Mouse (Mus musculus): ENCODE results near the gene Slc25a30. TPM values are rescaled to one million over a fixed set of nuclear protein-coding genes. Genes with fewer than 3 reads are reported as not detected.
A peak's percentile ranks its signal among the peaks of the same experiment; 100 is the strongest.

Slc25a30 gene
- total and polyA plus RNA-seq, 3 experiments = 20.3 to 24.0 TPM; not detected in 1

GRCm38 (mm10) chr14:75786868-75787793 lies at the start of gene Slc25a30 (continued):
- TF ChIP-seq POLR2AphosphoS5 (IDR thresholded peaks at IDR 0.05; ENCODE audit: borderline replicate concordance, low read depth, low read length) = peak; percentile 42; the same call in 1 of the 2 replicates
- TF ChIP-seq MAX (IDR thresholded peaks at IDR 0.05; ENCODE audit: low read length) = peak; percentile 45; the same call in 1 of the 2 replicates

- TF ChIP-seq CHD2 (IDR thresholded peaks at IDR 0.05; ENCODE audit: low read length) = no peak
- TF ChIP-seq ZNF384 (IDR thresholded peaks at IDR 0.05; ENCODE audit: low read depth, low read length) = 0 out of 2 replicates have a peak, but pooled peaks have one; percentile 20
- no peak for TF ChIP-seq POLR2AphosphoS5 (IDR thresholded peaks at IDR 0.05; ENCODE audit: borderline replicate concordance, low read depth, low read length)
- TF ChIP-seq TAL1 (IDR thresholded peaks at IDR 0.05; ENCODE audit: low read length) = no peak
- TF ChIP-seq SMC3 (IDR thresholded peaks at IDR 0.05; ENCODE audit: low read depth, low read length) = no peak
- 0 out of 2 replicates have a peak, but pooled peaks have one; percentile 22 for TF ChIP-seq JUND (IDR thresholded peaks at IDR 0.05; ENCODE audit: low read depth, low read length)
- TF ChIP-seq RCOR1 (IDR thresholded peaks at IDR 0.05; ENCODE audit: low read depth, low read length) = no peak
- no peak for TF ChIP-seq MYB (IDR thresholded peaks at IDR 0.05; ENCODE audit: low read depth, low read length)
- TF ChIP-seq MXI1 (IDR thresholded peaks at IDR 0.05; ENCODE audit: low read depth, low read length) = no peak
- TF ChIP-seq POLR2A (IDR thresholded peaks at IDR 0.05; ENCODE audit: control insufficient read depth in 1 of 2, insufficient read depth in 1 of 2, low read depth in 1 of 2, low read length in 2 of 2, poor library complexity in 1 of 2) = no peak
- TF ChIP-seq NELFE (IDR thresholded peaks at IDR 0.05; ENCODE audit: low read depth, low read length) = no peak
- TF ChIP-seq USF2 (IDR thresholded peaks at IDR 0.05; ENCODE audit: borderline replicate concordance in 1 of 2, insufficient read depth in 1 of 2, low read depth in 1 of 2, low read length in 2 of 2) = no peak
- peak; percentile 31 to 57; a peak in 2 of 4 replicates for TF ChIP-seq EP300 (IDR thresholded peaks at IDR 0.05; ENCODE audit: low read depth in 1 of 2, low read length in 2 of 2)
- Histone ChIP-seq H3K36me3 (ENCODE audit: control insufficient read depth in 1 of 2, insufficient read depth in 2 of 2, low read length in 2 of 2) (peaks cover 0 to 30% of the 10 kb centered on the region in 2 experiments; a peak in 2 of 4 replicates), H3K9me3 (replicated peaks; ENCODE audit: insufficient read depth, low read length) (no peaks in the 10 kb centered on the region), H3K79me2 (ENCODE audit: control insufficient read depth, insufficient read depth, low read length, poor library complexity) (no peaks in the 10 kb centered on the region; the same call in 1 of the 2 replicates), H3K4me3 (ENCODE audit: control insufficient read depth in 1 of 2, insufficient read depth in 1 of 2, low read depth in 2 of 2, low read length in 2 of 2) (no peak overlapping the region), H3K27ac (ENCODE audit: control insufficient read depth, low read depth, low read length) (peak overlapping the region; percentile 8), H3K27me3 (ENCODE audit: control insufficient read depth in 1 of 2, insufficient read depth in 2 of 2, low read length in 2 of 2) (no peaks in the 10 kb centered on the region), H3K9ac (ENCODE audit: control insufficient read depth, low read depth, low read length, poor library complexity, severe bottlenecking) (no peak overlapping the region), H3K4me1 (ENCODE audit: control insufficient read depth in 1 of 2, insufficient read depth in 2 of 2, low read length in 2 of 2) (peaks cover 6 to 31% of the 10 kb centered on the region in 2 experiments)
- peak; percentile 51 for DNase-seq (ENCODE audit: low read depth, low spot score)
These were observed 49.7 kb upstream of the Slc25a30 start for GRCm38 (mm10) chr14:75836579-75836978.

DNA sequence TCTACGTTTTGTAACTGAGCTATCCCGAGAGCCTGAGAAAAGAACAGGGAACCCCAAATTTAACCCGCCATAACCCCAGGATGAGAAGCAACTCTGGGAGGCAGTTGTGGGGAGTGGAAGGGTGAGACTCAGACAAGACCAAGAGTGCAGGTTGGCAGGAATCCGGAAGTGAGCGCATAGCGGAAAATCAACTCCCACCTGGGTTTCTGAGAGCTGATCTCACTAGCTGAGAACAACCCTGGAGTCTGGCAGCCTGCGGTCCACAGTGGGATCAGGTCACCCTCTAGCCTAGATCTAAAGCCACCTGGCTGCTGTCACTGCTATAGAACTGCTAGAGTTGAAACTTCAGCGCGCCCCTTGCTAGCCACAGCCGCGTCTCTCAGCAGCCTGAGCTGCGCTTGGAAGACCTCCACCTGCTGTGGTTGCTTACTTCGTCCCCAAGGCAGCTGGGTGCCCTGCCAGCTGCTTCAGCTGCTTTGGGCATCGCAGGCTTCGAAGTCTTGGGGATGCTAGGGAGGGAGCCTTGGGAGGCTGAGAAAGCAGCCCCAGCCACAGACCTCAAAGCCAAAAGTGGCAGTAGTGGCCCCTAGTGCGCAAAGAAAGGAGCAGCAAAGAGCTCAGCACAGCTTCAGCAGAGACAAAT lies 48.0 kb upstream of the Slc25a30 start:
- no peaks in the 10 kb centered on the region; the same call in 1 of the 2 replicates for H3K79me2 ChIP-seq (ENCODE audit: control insufficient read depth, insufficient read depth, low read length, poor library complexity)
- peak; percentile 86 for DNase-seq (ENCODE audit: low read depth, low spot score)
- peaks cover 6 to 31% of the 10 kb centered on the region in 2 experiments for H3K4me1 ChIP-seq (ENCODE audit: control insufficient read depth in 1 of 2, insufficient read depth in 2 of 2, low read length in 2 of 2)
- peak overlapping the region; percentile 83 for H3K9ac ChIP-seq (ENCODE audit: control insufficient read depth, low read depth, low read length, poor library complexity, severe bottlenecking)
- peaks cover 0 to 32% of the 10 kb centered on the region in 2 experiments; a peak in 2 of 4 replicates for H3K36me3 ChIP-seq (ENCODE audit: control insufficient read depth in 1 of 2, insufficient read depth in 2 of 2, low read length in 2 of 2)
- peak overlapping the region; percentile 91 for H3K27ac ChIP-seq (ENCODE audit: control insufficient read depth, low read depth, low read length)
- peak overlapping the region; percentile 57 to 66 for H3K4me3 ChIP-seq (ENCODE audit: control insufficient read depth in 1 of 2, insufficient read depth in 1 of 2, low read depth in 2 of 2, low read length in 2 of 2)
- no peaks in the 10 kb centered on the region for H3K9me3 ChIP-seq (replicated peaks; ENCODE audit: insufficient read depth, low read length)
- no peaks in the 10 kb centered on the region for H3K27me3 ChIP-seq (ENCODE audit: control insufficient read depth in 1 of 2, insufficient read depth in 2 of 2, low read length in 2 of 2)
- TF ChIP-seq POLR2A (IDR thresholded peaks at IDR 0.05; ENCODE audit: control insufficient read depth in 1 of 2, insufficient read depth in 1 of 2, low read depth in 1 of 2, low read length in 2 of 2, poor library complexity in 1 of 2) (peak; percentile 8 to 51; a peak in 2 of 4 replicates), CHD1 (IDR thresholded peaks at IDR 0.05; ENCODE audit: low read depth, low read length) (0 out of 2 replicates have a peak, but pooled peaks have one; percentile 85), NRF1 (IDR thresholded peaks at IDR 0.05; ENCODE audit: insufficient read depth, low read depth, low read length, poor library complexity, severe bottlenecking) (no peak), JUND (IDR thresholded peaks at IDR 0.05; ENCODE audit: low read depth, low read length) (0 out of 2 replicates have a peak, but pooled peaks have one; percentile 33), TCF12 (IDR thresholded peaks at IDR 0.05; ENCODE audit: low read depth, low read length) (peak; percentile 44; the same call in 1 of the 2 replicates), NELFE (IDR thresholded peaks at IDR 0.05; ENCODE audit: low read depth, low read length) (peak; percentile 37), BHLHE40 (IDR thresholded peaks at IDR 0.05; ENCODE audit: borderline replicate concordance, low read depth, low read length) (0 out of 2 replicates have a peak, but pooled peaks have one; percentile 22), EP300 (IDR thresholded peaks at IDR 0.05; ENCODE audit: low read depth in 1 of 2, low read length in 2 of 2) (peak; percentile 21 to 27; a peak in 2 of 4 replicates), KAT2A (conservative IDR thresholded peaks at IDR 0.05; ENCODE audit: low read depth, low read length) (no peak), MXI1 (IDR thresholded peaks at IDR 0.05; ENCODE audit: low read depth, low read length) (no peak; the same call in 1 of the 2 replicates), ELF1 (IDR thresholded peaks at IDR 0.05; ENCODE audit: low read depth, low read length) (peak; percentile 90), MAX (IDR thresholded peaks at IDR 0.05; ENCODE audit: low read length) (peak; percentile 65; the same call in 1 of the 2 replicates), TBP (IDR thresholded peaks at IDR 0.05; ENCODE audit: low read depth, low read length) (no peak; the same call in 1 of the 2 replicates), GABPA (IDR thresholded peaks at IDR 0.05; ENCODE audit: low read depth, low read length) (no peak), MYB (IDR thresholded peaks at IDR 0.05; ENCODE audit: low read depth, low read length) (0 out of 2 replicates have a peak, but pooled peaks have one; percentile 16), USF2 (IDR thresholded peaks at IDR 0.05; ENCODE audit: borderline replicate concordance in 1 of 2, insufficient read depth in 1 of 2, low read depth in 1 of 2, low read length in 2 of 2) (no peak)
